Mouse (Mus musculus): Measurements from ENCODE around the gene Zeb2. TPM values are rescaled to one million over a fixed set of nuclear protein-coding genes. Genes with fewer than 3 reads are reported as not detected.

Gene Zeb2
- polyA plus RNA-seq, 1 experiment from 2014 or later = 14.4 TPM

DNA sequence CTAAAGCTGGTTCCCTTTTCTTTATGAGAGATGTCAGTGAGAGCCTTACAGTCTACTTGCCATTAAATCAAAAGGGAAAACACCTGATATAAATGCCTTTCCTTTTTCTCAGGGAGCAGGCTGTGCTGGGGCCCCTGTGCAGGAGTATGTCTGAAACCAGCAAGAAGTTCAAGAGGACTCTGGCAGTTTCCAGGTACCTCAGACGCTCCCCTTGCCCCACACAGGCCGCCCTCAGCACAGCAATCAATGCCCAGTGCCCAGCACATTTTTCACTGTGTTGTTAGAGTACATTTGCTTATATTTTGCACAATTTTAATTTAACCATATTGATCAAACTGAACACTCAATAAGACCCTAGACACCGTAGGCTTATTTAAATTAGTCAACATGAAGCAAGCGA, 35.6 kb downstream of the Zeb2 start:
- no peak overlapping the region for H3K9ac ChIP-seq (ENCODE audit: low read length)
- H3K4me1 ChIP-seq (replicated peaks; ENCODE audit: control insufficient read depth, insufficient read depth) = no peaks in the 10 kb centered on the region
- no peak for ATAC-seq (ENCODE audit: low FRiP score, low TSS enrichment)
- TF ChIP-seq CTCF (IDR thresholded peaks at IDR 0.05; ENCODE audit: low read depth) (no peak), EP300 (optimal IDR thresholded peaks at IDR 0.05) (no peak)
- no peak for DNase-seq (ENCODE audit: low spot score)
- WGBS = 83% methylated on average over 4 of the region's 4 CpGs
- H3K36me3 ChIP-seq (ENCODE audit: control insufficient read depth, insufficient read depth, low read length) = no peaks in the 10 kb centered on the region
- no peak overlapping the region for H3K4me3 ChIP-seq (ENCODE audit: low read depth, low read length)
- H3K27ac ChIP-seq (replicated peaks) = no peak overlapping the region
- no peaks in the 10 kb centered on the region for H3K27me3 ChIP-seq (ENCODE audit: control insufficient read depth, insufficient read depth, low read length)
- no peak overlapping the region for H3K4me2 ChIP-seq (replicated peaks; ENCODE audit: low read depth)
- no peaks in the 10 kb centered on the region for H3K9me3 ChIP-seq (ENCODE audit: control insufficient read depth, low read length)

DNA sequence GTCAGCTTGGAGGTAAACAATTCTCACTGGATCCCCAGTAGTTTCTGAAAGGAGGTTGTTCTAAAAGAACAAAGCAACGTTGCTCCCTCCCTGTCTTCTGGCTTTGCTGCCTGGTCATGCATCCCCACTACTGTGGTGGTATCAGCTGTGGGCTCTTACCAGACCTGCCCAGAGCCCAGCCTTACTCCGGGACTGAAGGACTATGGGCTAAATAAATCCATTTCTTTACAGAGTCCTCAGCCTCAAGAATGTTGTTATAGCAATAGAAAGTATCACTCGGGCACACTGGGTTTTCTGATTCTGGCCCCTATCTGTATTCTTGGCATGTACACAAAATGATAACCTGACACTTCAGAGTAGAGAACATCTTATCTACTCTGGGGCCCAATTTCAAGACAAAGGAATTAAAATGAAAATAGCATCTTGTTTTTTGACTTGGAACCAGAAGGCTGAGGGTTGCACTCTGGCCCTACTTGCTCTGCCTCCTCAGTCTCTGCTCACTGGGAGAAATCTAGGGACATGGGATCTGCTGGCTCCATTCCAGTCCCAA, 39.2 kb downstream of the Zeb2 start:
- ATAC-seq (ENCODE audit: low FRiP score, low TSS enrichment) (no peak), DNase-seq (ENCODE audit: low spot score) (no peak)
- WGBS = 52% methylated on average over 3 of the region's 3 CpGs
- TF ChIP-seq EP300 (optimal IDR thresholded peaks at IDR 0.05) (no peak), CTCF (IDR thresholded peaks at IDR 0.05; ENCODE audit: low read depth) (no peak)
- H3K4me1 ChIP-seq (replicated peaks; ENCODE audit: control insufficient read depth, insufficient read depth) = no peaks in the 10 kb centered on the region
- H3K36me3 ChIP-seq (ENCODE audit: control insufficient read depth, insufficient read depth, low read length) = no peaks in the 10 kb centered on the region
- no peaks in the 10 kb centered on the region for H3K27me3 ChIP-seq (ENCODE audit: control insufficient read depth, insufficient read depth, low read length)
- no peak overlapping the region for H3K9ac ChIP-seq (ENCODE audit: low read length)
- H3K9me3 ChIP-seq (ENCODE audit: control insufficient read depth, low read length) = no peaks in the 10 kb centered on the region
- no peak overlapping the region for H3K4me2 ChIP-seq (replicated peaks; ENCODE audit: low read depth)
- H3K4me3 ChIP-seq (ENCODE audit: low read depth, low read length) = no peak overlapping the region
- no peak overlapping the region for H3K27ac ChIP-seq (replicated peaks)

DNA sequence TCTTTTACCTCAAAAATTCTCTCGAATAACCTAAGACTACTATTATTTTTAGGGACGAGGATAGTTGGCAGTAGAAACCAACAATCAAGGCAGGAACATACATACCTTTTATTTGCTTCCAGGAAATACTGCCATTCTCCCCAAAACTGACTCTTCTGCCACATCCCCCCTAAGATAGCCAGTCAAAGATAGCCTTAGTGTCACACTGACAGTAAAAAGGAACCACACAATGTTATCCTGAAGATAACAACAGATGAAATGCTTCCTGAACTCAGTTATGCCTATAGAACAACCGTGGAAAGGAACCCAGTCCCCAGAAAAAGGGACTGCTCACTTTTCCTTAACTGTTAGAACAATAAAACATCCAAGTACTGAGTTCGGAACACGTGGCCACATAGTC, 39.8 kb downstream of the Zeb2 start:
- ATAC-seq (ENCODE audit: low FRiP score, low TSS enrichment) = no peak
- H3K36me3 ChIP-seq (ENCODE audit: control insufficient read depth, insufficient read depth, low read length) = no peaks in the 10 kb centered on the region
- no peaks in the 10 kb centered on the region for H3K4me1 ChIP-seq (replicated peaks; ENCODE audit: control insufficient read depth, insufficient read depth)
- H3K27me3 ChIP-seq (ENCODE audit: control insufficient read depth, insufficient read depth, low read length) = no peaks in the 10 kb centered on the region
- no peak overlapping the region for H3K9ac ChIP-seq (ENCODE audit: low read length)
- H3K4me3 ChIP-seq (ENCODE audit: low read depth, low read length) = no peak overlapping the region
- no peak for DNase-seq (ENCODE audit: low spot score)
- WGBS = 85% methylated on average over 5 of the region's 5 CpGs
- H3K4me2 ChIP-seq (replicated peaks; ENCODE audit: low read depth) = no peak overlapping the region
- no peak for TF ChIP-seq EP300 (optimal IDR thresholded peaks at IDR 0.05)
- TF ChIP-seq CTCF (IDR thresholded peaks at IDR 0.05; ENCODE audit: low read depth) = no peak
- H3K27ac ChIP-seq (replicated peaks) = no peak overlapping the region
- H3K9me3 ChIP-seq (ENCODE audit: control insufficient read depth, low read length) = no peaks in the 10 kb centered on the region

DNA sequence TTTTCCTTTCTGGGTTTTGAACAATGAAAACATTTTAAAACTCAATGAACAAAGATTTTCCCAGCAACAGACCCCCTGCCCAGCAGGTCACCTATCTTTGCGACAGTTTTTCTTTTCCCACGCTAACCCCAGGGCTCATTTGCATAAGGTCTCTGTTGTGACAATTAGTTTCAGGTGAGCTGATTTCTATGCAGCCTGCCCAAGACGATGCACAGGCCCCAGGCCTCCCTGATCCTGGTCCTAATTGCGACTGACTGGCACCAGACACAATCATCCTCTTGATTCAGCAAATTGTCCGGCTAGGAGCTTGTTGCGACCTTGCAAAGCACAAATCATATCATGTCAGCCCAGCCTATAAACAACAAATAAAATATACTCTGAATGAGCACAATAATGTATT, 44.2 kb downstream of the Zeb2 start:
- Histone ChIP-seq H3K27me3 (ENCODE audit: control insufficient read depth, insufficient read depth, low read length) (no peaks in the 10 kb centered on the region), H3K4me2 (replicated peaks; ENCODE audit: low read depth) (no peak overlapping the region), H3K9me3 (ENCODE audit: control insufficient read depth, low read length) (no peaks in the 10 kb centered on the region), H3K9ac (ENCODE audit: low read length) (no peak overlapping the region), H3K36me3 (ENCODE audit: control insufficient read depth, insufficient read depth, low read length) (no peaks in the 10 kb centered on the region), H3K27ac (replicated peaks) (no peak overlapping the region), H3K4me3 (ENCODE audit: low read depth, low read length) (no peak overlapping the region), H3K4me1 (replicated peaks; ENCODE audit: control insufficient read depth, insufficient read depth) (no peaks in the 10 kb centered on the region)
- no peak for ATAC-seq (ENCODE audit: low FRiP score, low TSS enrichment)
- WGBS = 78% methylated on average over 6 of the region's 6 CpGs
- no peak for DNase-seq (ENCODE audit: low spot score)
- TF ChIP-seq EP300 (optimal IDR thresholded peaks at IDR 0.05) (no peak), CTCF (IDR thresholded peaks at IDR 0.05; ENCODE audit: low read depth) (no peak)

DNA sequence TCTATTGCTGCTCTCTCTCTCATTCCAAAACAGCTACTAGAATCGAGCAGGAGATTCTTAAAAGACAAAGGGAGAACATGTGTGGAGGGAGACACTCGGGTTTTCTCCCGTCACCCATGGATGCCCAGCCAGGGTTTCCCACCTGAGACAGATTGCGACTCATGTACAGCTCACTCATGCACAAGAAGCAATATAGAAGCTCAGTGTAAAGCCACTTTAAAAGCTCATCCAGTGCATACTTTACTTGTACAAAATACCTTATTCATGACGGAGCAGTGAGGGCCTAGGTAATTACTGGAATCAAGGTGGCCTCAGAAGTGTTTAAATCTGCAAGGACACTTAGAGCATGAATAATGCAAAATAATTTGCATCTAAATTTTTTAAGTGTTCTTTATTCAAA, 45.9 kb downstream of the Zeb2 start:
- DNase-seq (ENCODE audit: low spot score) (no peak), ATAC-seq (ENCODE audit: low FRiP score, low TSS enrichment) (no peak)
- 74% methylated on average over 5 of the region's 5 CpGs for WGBS

DNA sequence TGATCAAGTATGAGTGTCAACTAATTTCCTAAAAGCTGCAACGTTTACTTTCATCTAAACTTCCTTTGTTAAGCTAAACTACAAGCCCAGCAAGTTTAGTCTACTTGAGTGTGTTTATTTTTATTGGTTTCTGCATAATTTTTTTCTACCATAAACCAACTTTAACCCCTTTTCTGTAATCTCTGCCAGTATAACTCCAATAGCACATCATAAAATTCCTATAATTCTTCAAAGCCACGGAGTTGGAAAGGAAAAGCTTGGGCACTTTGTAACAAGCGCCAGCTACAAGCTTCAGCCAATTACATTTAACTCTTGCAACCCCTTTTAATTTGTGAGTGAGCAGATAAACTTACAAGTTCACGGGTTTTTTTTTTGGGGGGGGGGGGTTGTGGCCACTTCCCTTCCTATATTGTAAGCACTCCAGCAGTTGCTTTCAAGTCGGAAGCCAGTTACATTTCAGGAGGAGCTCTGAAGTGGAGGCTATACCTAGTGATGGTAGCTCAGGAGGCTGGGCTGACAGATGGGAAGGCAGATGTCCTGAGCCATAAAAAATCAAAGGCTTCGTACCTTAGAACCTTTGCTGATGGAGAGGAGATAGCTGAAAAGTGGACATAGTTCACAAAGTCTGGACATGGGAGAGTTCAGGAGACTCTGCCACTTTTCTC, 46.5 kb downstream of the Zeb2 start:
- no peaks in the 10 kb centered on the region for H3K4me1 ChIP-seq (replicated peaks; ENCODE audit: control insufficient read depth, insufficient read depth)
- no peak overlapping the region for H3K4me2 ChIP-seq (replicated peaks; ENCODE audit: low read depth)
- no peak overlapping the region for H3K27ac ChIP-seq (replicated peaks)
- H3K36me3 ChIP-seq (ENCODE audit: control insufficient read depth, insufficient read depth, low read length) = no peaks in the 10 kb centered on the region
- H3K9me3 ChIP-seq (ENCODE audit: control insufficient read depth, low read length) = no peaks in the 10 kb centered on the region
- 52% methylated on average over 6 of the region's 6 CpGs for WGBS
- no peak overlapping the region for H3K4me3 ChIP-seq (ENCODE audit: low read depth, low read length)
- no peak overlapping the region for H3K9ac ChIP-seq (ENCODE audit: low read length)
- no peak for TF ChIP-seq EP300 (optimal IDR thresholded peaks at IDR 0.05)
- TF ChIP-seq CTCF (IDR thresholded peaks at IDR 0.05; ENCODE audit: low read depth) = no peak
- DNase-seq (ENCODE audit: low spot score) (no peak), ATAC-seq (ENCODE audit: low FRiP score, low TSS enrichment) (no peak)
- H3K27me3 ChIP-seq (ENCODE audit: control insufficient read depth, insufficient read depth, low read length) = no peaks in the 10 kb centered on the region

More for the DNA sequence above, 45.9 kb downstream of the Zeb2 start:
- no peak overlapping the region for H3K27ac ChIP-seq (replicated peaks)
- H3K9ac ChIP-seq (ENCODE audit: low read length) = no peak overlapping the region
- no peaks in the 10 kb centered on the region for H3K9me3 ChIP-seq (ENCODE audit: control insufficient read depth, low read length)
- no peak overlapping the region for H3K4me2 ChIP-seq (replicated peaks; ENCODE audit: low read depth)
- no peaks in the 10 kb centered on the region for H3K4me1 ChIP-seq (replicated peaks; ENCODE audit: control insufficient read depth, insufficient read depth)
- TF ChIP-seq EP300 (optimal IDR thresholded peaks at IDR 0.05) (no peak), CTCF (IDR thresholded peaks at IDR 0.05; ENCODE audit: low read depth) (no peak)
- H3K27me3 ChIP-seq (ENCODE audit: control insufficient read depth, insufficient read depth, low read length) = no peaks in the 10 kb centered on the region
- no peaks in the 10 kb centered on the region for H3K36me3 ChIP-seq (ENCODE audit: control insufficient read depth, insufficient read depth, low read length)
- no peak overlapping the region for H3K4me3 ChIP-seq (ENCODE audit: low read depth, low read length)

Data from stomach, postnatal 0 days (tissue).